In genomic region chr7:81921379-81921952, GRCm38 (mm10) we compare ENCODE assay signal across 13 mouse cellular contexts. TPM values are rescaled to one million over a fixed set of nuclear protein-coding genes. Genes with fewer than 3 reads are reported as not detected.
A peak's percentile ranks its signal among the peaks of the same experiment; 100 is the strongest.
DNase-seq lines count a peak whose midpoint lies in the region; ATAC-seq lines count a peak whose summit lies in the region.
"Had no signal": no experiment of that assay in that cellular context is flagged by ENCODE, and none has a peak within 500 bp of the region (broad histone marks: within the 10 kb centered on the region; RNA-seq: fewer than 3 reads in every experiment).

No protein-coding gene starts in this region.

- intact Hi-C loops in left cerebral cortex, postnatal 14 days (cut with DNase I): no loop called here
- intact Hi-C loops in gastrocnemius, postnatal 14 days (cut with DNase I; ENCODE audit: low total_unique reads): no loop called here

- peak; percentile 31 for DNase-seq in 416B (ENCODE audit: low read depth)
- peak; percentile 14 for DNase-seq in CD4-positive helper T cell, adult 2 months (ENCODE audit: low read depth, low spot score)
- peak; percentile 16 for DNase-seq in c-Kit-positive CD71-negative TER-119-negative erythroid progenitor cells, embryonic 14.5 days (ENCODE audit: low read depth)
- no peak for DNase-seq in left cerebral cortex, postnatal 14 days (ENCODE audit: low spot score in 2 of 2)
- no peak for DNase-seq in gastrocnemius, postnatal 14 days
- no peak for DNase-seq in kidney, postnatal 14 days
- DNase-seq: cerebellum, adult 9-11 months; layer of hippocampus, postnatal 36 days; left cerebral cortex, postnatal 4 days had no signal

- peak; percentile 85 for ATAC-seq in monocyte, adult 5-6 weeks (replicated peaks; ENCODE audit: insufficient number of reproducible peaks, low FRiP score, low TSS enrichment, poor library complexity, severe bottlenecking)
- ATAC-seq: forebrain, embryonic 14.5 days; intestine, embryonic 15.5 days; liver, embryonic 12.5 days had no signal

RNA-seq across cellular contexts. Expression of gene Hdgfl3, which starts 12.8 kb away (rescaled TPM):
- total RNA-seq in monocyte, adult 5-6 weeks (2017): 2.1 to 2.8 TPM (median 2.6 TPM) in 3 replicates
- total RNA-seq in left cerebral cortex, postnatal 14 days (2021): 10 to 100 TPM; 68.7 to 72.5 TPM
- total RNA-seq in gastrocnemius, postnatal 14 days (2021): 1 to 10 TPM; 3.7 to 4.3 TPM

Comparison
In these comparisons a context has a peak if more than half of its experiments do, and no peak if none do; other contexts are left out.
1. DNase-seq: peak in 416B (single experiment), CD4-positive helper T cell, adult 2 months (single experiment) and c-Kit-positive CD71-negative TER-119-negative erythroid progenitor cells, embryonic 14.5 days (single experiment); none in left cerebral cortex, postnatal 14 days (0 of 2), gastrocnemius, postnatal 14 days (single experiment) and kidney, postnatal 14 days (single experiment).
2. RNA of gene Hdgfl3, which starts 12.8 kb away (total RNA-seq): 68.7 to 72.5 TPM in left cerebral cortex, postnatal 14 days; 3.7 to 4.3 TPM in gastrocnemius, postnatal 14 days and 2.1 to 2.8 TPM in monocyte, adult 5-6 weeks; every median in the first group is over 10 times any median in the second.